Mouse (Mus musculus) layer of hippocampus, postnatal 14 days (tissue): ENCODE data around the gene Lrrc55. TPM values are rescaled to one million over a fixed set of nuclear protein-coding genes. Genes with fewer than 3 reads are reported as not detected.

Experiments used
- DNase-seq, 2 experiments: peaks; one replicate each; pipeline ENCODE4 v3.0.0; 2021 to 2022; ENCODE audit warnings: low spot score in 2 of 2, mixed read lengths in 1 of 2
- total RNA-seq, 2 experiments: library from RNA; stranded (reverse); gene quantifications; 2 replicates each; pipeline ENCODE4 v1.2.3; 2021

Gene Lrrc55
- total RNA-seq, 2 experiments from 2014 or later, result 23.0 to 26.1 TPM

DNA sequence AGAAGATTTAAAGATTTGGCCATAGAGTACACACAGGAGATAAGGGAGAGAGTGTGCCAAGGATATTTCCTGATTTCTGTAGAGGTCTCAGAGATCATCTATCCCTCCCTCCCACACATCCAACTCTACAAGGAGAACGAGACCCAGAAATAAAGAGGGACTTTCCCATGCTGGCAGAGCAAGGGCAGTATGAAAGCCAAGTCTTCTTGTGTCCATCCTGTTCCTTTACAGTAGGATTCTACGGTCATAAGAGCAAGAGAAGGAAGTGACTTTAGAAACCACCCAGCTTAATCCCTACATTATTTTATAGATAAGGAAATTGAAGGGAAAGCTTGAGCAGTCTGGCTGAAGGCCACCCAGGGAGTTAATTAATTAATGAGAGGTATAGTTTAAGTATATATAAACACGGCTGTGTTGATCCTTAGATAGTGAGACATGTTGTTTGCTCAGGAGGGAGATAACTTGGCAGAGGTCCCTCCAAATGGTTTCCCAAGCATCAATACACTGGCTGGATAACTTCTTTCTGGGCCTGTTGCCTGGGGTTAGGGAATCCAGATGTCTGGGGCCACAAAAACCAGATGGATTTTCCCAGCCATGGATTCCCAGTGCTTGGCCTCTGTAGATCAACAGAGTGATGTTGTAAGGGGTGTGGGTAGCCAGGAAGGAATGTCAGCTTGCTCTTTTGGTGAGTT, 24.8 kb downstream of the Lrrc55 start:
- DNase-seq, result no peak

DNA sequence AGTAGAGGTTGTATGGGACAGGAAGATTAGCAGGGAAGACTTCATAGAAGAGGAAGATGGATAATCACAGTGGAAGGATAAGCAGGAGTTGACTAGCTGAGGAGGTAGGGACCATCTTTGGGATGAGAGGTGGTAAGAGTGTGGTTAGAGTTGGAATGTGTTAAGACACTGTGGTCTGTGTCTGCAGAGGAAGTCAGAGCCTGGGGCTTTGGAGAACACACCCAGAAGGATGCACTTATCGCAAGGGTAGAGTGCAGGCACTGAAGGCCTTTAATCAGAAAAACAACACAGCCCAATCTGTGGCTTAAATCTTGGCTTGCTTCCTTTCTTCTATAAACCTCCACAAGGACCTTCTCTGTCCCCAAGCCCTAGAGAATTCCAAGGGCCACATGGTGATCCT, 28.7 kb downstream of the Lrrc55 start:
- no peak for DNase-seq

GRCm38 (mm10) chr2:85167624-85168023, 29.4 kb downstream of the Lrrc55 start:
- DNase-seq, result no peak

GRCm38 (mm10) chr2:85163311-85164047, 33.5 kb downstream of the Lrrc55 start:
- DNase-seq, result no peak

DNA sequence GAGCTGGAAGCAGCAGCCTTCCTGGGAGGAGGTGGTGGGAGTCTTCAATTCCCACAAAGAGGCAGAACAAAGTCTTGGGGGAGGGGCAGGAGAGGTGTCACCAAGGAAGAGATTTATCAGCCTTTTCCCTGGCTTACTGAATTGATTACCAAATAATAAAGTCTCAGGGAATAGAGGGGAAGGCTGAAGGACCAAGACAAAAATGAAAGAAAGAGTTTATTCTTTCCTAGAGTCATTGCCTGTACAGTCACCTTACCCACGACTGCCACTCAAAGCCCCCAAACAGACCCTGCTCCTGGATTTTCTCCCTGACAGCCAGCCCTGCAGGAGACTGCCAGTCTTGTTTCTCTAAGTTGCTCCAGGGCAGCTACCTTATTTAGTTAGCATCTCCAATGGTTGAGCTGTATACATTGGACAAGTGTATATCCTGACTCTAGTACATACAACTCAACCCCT, 35.3 kb downstream of the Lrrc55 start:
- DNase-seq, result no peak

- DNase-seq, result no peak
Observed at GRCm38 (mm10) chr2:85160901-85161637, 35.9 kb downstream of the Lrrc55 start.

- no peak for DNase-seq
Observed at GRCm38 (mm10) chr2:85157382-85157781, 39.6 kb downstream of the Lrrc55 start.

- no peak for DNase-seq
Observed at GRCm38 (mm10) chr2:85156136-85156535, 40.9 kb downstream of the Lrrc55 start.

DNA sequence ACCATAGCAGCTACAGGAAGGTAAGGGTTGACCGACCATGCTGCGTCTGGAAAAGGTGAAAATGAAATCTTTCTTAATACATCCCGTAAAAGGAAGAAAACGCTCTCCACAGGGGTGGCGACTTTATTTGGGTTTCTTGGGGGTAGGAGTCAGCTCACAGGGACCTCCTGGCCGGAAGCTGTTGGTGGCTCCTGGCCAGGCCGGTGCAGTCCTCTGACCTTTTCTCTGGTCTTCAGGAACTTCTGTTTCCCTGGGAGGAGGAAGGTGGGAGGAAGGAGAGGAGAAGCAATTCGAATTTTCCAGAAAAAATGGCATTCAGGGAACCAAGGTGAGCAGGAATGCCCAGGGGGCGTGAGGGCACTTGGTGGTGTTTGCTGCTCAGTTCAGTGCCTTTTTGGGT, 41.7 kb downstream of the Lrrc55 start:
- DNase-seq, result no peak

DNA sequence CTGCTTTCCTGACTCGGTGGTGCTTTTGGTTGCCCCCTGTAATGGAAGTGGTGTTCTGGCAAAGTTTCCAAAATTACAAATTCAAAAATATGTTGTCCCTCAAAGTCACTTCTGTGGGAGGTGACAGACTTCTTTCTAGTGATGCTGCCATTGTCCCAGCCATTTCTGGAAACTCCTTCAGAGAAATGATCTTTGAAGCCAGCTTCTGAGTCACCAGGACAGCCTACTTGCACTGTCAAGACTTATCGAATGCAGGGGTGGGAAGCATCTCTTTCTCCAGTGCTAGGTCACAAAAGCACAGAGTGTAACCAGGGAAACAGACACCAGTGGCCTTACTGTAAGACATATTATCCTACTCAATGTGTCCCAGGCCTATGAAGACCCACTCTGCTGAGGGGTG, 45.8 kb downstream of the Lrrc55 start:
- no peak for DNase-seq

- DNase-seq, result no peak
Observed at GRCm38 (mm10) chr2:85150373-85150772, 46.6 kb downstream of the Lrrc55 start.

- DNase-seq, result no peak
Observed at GRCm38 (mm10) chr2:85147481-85147880, 49.5 kb downstream of the Lrrc55 start.

DNA sequence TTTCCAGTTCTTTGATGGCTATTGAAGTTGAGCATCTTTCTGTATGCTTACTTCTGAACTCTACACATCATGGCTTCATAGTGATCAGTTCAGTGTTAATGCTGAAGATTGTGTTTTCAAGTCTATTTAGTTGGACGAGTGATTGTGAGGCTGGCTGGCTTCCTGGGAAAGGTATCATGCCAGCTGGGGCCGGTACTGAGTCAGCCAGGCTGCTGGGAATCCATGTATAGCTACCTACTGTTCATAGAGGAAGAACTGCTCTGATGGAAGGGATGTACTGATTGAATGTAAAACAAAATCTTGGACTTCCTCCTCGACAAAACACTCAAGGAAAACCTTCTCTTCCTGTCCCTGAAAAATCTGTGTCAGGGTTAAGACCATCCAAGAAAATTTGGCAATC, 51.7 kb downstream of the Lrrc55 start:
- DNase-seq, result no peak

GRCm38 (mm10) chr2:85144908-85145307, 52.1 kb downstream of the Lrrc55 start:
- DNase-seq, result no peak

DNA sequence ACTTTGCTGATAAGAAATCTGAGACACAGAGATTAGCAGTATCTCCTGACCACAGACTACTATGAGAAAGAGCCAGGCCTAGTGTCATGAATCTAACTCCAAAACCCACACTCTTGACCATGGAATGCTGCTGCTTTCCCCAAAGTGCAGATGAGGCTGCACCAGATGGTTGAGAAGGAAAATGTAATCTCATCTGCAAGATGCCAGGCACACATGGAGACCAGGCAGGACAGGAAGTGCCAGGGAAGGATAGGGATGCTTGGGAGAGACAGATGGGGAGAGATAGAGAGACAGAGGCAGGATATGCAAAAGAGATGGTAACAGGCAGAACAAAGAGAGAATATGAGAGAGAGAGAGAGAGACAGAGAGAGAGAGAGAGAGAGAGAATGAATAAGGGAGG, 56.2 kb downstream of the Lrrc55 start:
- DNase-seq, result no peak

- DNase-seq, result no peak
Observed at GRCm38 (mm10) chr2:85139846-85140245, 57.2 kb downstream of the Lrrc55 start.

GRCm38 (mm10) chr2:85139393-85139792, 57.6 kb downstream of the Lrrc55 start:
- DNase-seq, result no peak

DNA sequence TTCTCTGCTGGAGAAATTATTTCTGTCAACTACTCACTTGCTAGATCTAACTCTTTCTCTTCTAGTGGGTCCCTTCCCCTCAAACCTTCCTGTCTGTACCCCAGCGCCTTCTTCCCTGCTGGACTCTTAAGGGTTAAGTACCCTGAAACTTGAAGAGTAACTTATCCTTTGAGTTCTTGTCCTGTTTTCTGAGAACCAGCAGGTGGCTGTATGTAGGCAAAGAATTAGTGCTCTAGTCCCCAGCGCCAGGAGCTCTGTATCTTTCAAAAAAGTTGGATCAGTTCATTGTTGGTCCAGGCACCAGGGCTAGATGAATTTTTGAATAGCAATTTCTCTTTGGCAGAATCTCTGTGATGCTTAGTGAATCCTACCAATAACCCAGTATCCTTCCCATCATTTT, 58.9 kb downstream of the Lrrc55 start:
- DNase-seq, result no peak

GRCm38 (mm10) chr2:85137601-85138140, 59.3 kb downstream of the Lrrc55 start:
- no peak for DNase-seq

DNA sequence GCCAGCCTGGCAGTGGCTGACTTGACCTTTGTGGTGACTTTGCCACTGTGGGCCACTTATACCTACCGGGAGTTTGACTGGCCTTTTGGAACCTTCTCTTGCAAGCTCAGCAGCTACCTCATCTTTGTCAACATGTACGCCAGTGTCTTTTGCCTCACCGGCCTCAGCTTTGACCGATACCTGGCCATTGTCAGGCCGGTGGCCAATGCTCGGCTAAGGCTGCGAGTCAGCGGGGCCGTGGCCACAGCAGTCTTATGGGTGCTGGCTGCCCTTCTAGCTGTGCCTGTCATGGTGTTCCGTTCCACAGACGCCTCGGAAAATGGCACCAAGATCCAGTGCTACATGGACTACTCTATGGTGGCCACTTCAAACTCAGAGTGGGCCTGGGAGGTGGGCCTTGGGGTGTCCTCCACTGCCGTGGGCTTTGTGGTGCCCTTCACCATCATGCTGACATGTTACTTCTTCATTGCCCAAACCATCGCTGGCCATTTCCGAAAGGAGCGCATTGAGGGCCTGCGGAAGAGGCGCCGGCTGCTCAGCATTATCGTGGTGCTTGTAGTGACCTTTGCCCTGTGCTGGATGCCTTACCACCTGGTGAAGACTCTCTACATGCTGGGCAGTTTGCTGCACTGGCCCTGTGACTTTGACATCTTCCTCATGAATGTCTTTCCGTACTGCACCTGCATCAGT, 60.0 kb downstream of the Lrrc55 start:
- no peak for DNase-seq

DNA sequence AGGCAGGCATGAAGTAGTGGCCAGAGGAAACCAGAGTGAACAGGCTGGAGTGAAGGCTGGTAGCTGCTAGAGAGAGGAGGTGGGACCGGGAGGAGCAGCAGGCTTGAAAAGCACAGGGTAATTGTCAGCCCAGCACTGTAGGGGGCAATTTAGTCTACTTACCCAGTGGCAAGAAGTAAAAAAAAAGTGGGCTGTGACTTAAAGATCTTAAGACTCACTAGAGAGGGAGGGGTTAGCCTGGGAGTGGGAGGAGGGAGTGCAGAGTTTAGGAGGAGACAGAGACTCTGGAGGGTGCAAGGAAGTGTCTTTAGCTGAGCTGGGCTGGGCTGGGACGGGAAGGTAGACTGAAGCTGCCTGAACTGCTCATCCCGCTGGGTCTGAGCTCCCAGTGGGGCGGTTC, 60.9 kb downstream of the Lrrc55 start, which contains the start of gene Aplnr:
Gene Aplnr, plus strand, starts transcription at position 137 of the 400 bp plus-strand sequence.
- no peak for DNase-seq
